Mouse (Mus musculus) olfactory bulb, adult 2 months (tissue): Measurements from ENCODE around the gene Serpina1e.

ENCODE experiments used
- CTCF ChIP-seq: fragments of 200-500 bp; IDR thresholded peaks from 2 replicates; pipeline ENCODE4 v1.5.1; 2012; ENCODE audit warnings: low read depth, mild to moderate bottlenecking, low read length, moderate library complexity; ENCODE audit not compliant: insufficient read depth
- POLR2A ChIP-seq: fragments of 200-500 bp; IDR thresholded peaks from 2 replicates; pipeline ENCODE4 v1.6.1; 2012; ENCODE audit warnings: mild to moderate bottlenecking, low read depth, low read length, moderate library complexity; ENCODE audit not compliant: insufficient read depth

DNA sequence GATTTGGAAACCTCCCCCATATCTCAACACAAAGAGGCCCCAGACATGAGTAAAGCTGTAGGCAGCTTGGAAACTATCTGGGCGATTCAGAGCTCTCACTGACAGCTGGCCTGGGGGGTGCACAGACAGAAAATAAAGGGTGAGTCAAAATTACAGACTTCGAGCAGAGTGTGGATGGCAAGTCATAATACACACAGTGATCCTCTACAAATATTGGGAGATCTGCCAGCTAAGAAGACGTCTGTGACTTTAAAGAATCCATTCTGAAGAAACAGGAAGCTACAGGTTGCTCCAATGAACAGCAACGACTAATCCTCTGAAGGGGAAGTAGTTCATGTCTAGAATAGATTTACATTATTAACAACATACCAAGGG, 44.5 kb upstream of the Serpina1e start:
- TF ChIP-seq CTCF: no peak
- TF ChIP-seq POLR2A: no peak
